ENCODE assay signal across 10 mouse cellular contexts in genomic region chr2:172958579-172958978, GRCm38 (mm10). TPM values are rescaled to one million over a fixed set of nuclear protein-coding genes. Genes with fewer than 3 reads are reported as not detected.
A peak's percentile ranks its signal among the peaks of the same experiment; 100 is the strongest.
DNase-seq lines count a peak whose midpoint lies in the region; ATAC-seq lines count a peak whose summit lies in the region.
"Had no signal": no experiment of that assay in that cellular context is flagged by ENCODE, and none has a peak within 500 bp of the region (broad histone marks: within the 10 kb centered on the region; RNA-seq: fewer than 3 reads in every experiment).

No protein-coding gene starts in this region.

- peak; percentile 77 for ATAC-seq in kidney, embryonic 16.5 days (ENCODE audit: low FRiP score, low TSS enrichment)
- ATAC-seq in embryonic facial prominence, embryonic 12.5 days (ENCODE audit: insufficient number of reproducible peaks, insufficient read depth, low FRiP score, low TSS enrichment), result no peak
- peak; percentile 50; the same call in 1 of the 2 replicates for ATAC-seq in hindbrain, embryonic 12.5 days (ENCODE audit: low FRiP score)
- ATAC-seq in midbrain, embryonic 15.5 days (replicated peaks), result 0 out of 2 replicates have a peak, but pooled peaks have one; percentile 50

- H3K36me3 ChIP-seq in kidney, embryonic 16.5 days (ENCODE audit: insufficient read depth, low read length), result 0 out of 2 replicates have a peak, but pooled peaks cover 3% of the 10 kb centered on the region
- no peaks in the 10 kb centered on the region for H3K36me3 ChIP-seq in embryonic facial prominence, embryonic 12.5 days
- H3K36me3 ChIP-seq in hindbrain, embryonic 12.5 days, result no peaks in the 10 kb centered on the region
- H3K36me3 ChIP-seq in midbrain, embryonic 15.5 days (replicated peaks), result no peaks in the 10 kb centered on the region
- H3K36me3 ChIP-seq: heart, embryonic 13.5 days had no signal

- H3K27me3 ChIP-seq in kidney, embryonic 16.5 days (ENCODE audit: insufficient read depth, low read length), result no peaks in the 10 kb centered on the region
- H3K27me3 ChIP-seq in embryonic facial prominence, embryonic 12.5 days, result no peaks in the 10 kb centered on the region
- H3K27me3 ChIP-seq in hindbrain, embryonic 12.5 days, result no peaks in the 10 kb centered on the region; the same call in 1 of the 2 replicates
- H3K27me3 ChIP-seq in midbrain, embryonic 15.5 days (replicated peaks), result no peaks in the 10 kb centered on the region

- H3K9ac ChIP-seq in kidney, embryonic 16.5 days (replicated peaks; ENCODE audit: low read length), result no peak overlapping the region; the same call in 1 of the 2 replicates
- H3K9ac ChIP-seq in embryonic facial prominence, embryonic 12.5 days, result no peak overlapping the region; the same call in 1 of the 2 replicates
- H3K9ac ChIP-seq in hindbrain, embryonic 12.5 days, result no peak overlapping the region
- H3K9ac ChIP-seq in midbrain, embryonic 15.5 days, result no peak overlapping the region
- H3K9ac ChIP-seq: heart, embryonic 13.5 days had no signal

- peaks cover 25% of the 10 kb centered on the region for H3K4me1 ChIP-seq in kidney, embryonic 16.5 days (ENCODE audit: insufficient read depth, low read length)
- H3K4me1 ChIP-seq in embryonic facial prominence, embryonic 12.5 days, result peaks cover 15% of the 10 kb centered on the region
- peaks cover 12% of the 10 kb centered on the region for H3K4me1 ChIP-seq in hindbrain, embryonic 12.5 days
- no peaks in the 10 kb centered on the region for H3K4me1 ChIP-seq in midbrain, embryonic 15.5 days

- no peak overlapping the region for H3K4me3 ChIP-seq in kidney, embryonic 16.5 days (ENCODE audit: low read length)
- H3K4me3 ChIP-seq in embryonic facial prominence, embryonic 12.5 days, result no peak overlapping the region
- no peak overlapping the region for H3K4me3 ChIP-seq in hindbrain, embryonic 12.5 days
- H3K4me3 ChIP-seq in midbrain, embryonic 15.5 days, result no peak overlapping the region
- H3K4me3 ChIP-seq: heart, embryonic 13.5 days had no signal

- no peak overlapping the region for H3K4me2 ChIP-seq in kidney, embryonic 16.5 days (replicated peaks; ENCODE audit: low read depth, low read length)
- H3K4me2 ChIP-seq in embryonic facial prominence, embryonic 12.5 days (replicated peaks), result no peak overlapping the region
- H3K4me2 ChIP-seq in hindbrain, embryonic 12.5 days (replicated peaks), result no peak overlapping the region
- H3K4me2 ChIP-seq in midbrain, embryonic 15.5 days, result no peak overlapping the region
- H3K4me2 ChIP-seq: heart, embryonic 13.5 days had no signal

- H3K9me3 ChIP-seq in kidney, embryonic 16.5 days (ENCODE audit: low read length), result peaks cover 15% of the 10 kb centered on the region
- peaks cover 6% of the 10 kb centered on the region; the same call in 1 of the 2 replicates for H3K9me3 ChIP-seq in embryonic facial prominence, embryonic 12.5 days
- peaks cover 18% of the 10 kb centered on the region for H3K9me3 ChIP-seq in hindbrain, embryonic 12.5 days (replicated peaks)
- no peaks in the 10 kb centered on the region for H3K9me3 ChIP-seq in midbrain, embryonic 15.5 days

- H3K27ac ChIP-seq in kidney, embryonic 16.5 days (ENCODE audit: low read length), result peak overlapping the region; percentile 68
- H3K27ac ChIP-seq in embryonic facial prominence, embryonic 12.5 days, result peak overlapping the region; percentile 64
- peak overlapping the region; percentile 49; the same call in 1 of the 2 replicates for H3K27ac ChIP-seq in hindbrain, embryonic 12.5 days
- H3K27ac ChIP-seq in midbrain, embryonic 15.5 days, result no peak overlapping the region
- H3K27ac ChIP-seq: heart, embryonic 13.5 days had no signal

- DNase-seq in kidney, postnatal 36 days, result no peak
- DNase-seq in thymus, postnatal 0 days (ENCODE audit: low spot score), result no peak
- no peak for DNase-seq in spleen, postnatal 36 days (ENCODE audit: low spot score in 2 of 2)
- DNase-seq: cerebellum, postnatal 36 days; spleen, adult 18-20 months had no signal

- 11% methylated on average over 5 of the region's 5 CpGs for WGBS in kidney, embryonic 16.5 days
- WGBS in embryonic facial prominence, embryonic 12.5 days, result 18% methylated on average over 5 of the region's 5 CpGs
- WGBS in hindbrain, embryonic 12.5 days, result 3% methylated on average over 5 of the region's 5 CpGs
- WGBS in midbrain, embryonic 15.5 days, result 3% methylated on average over 5 of the region's 5 CpGs

RNA-seq across cellular contexts. Expression of gene Bmp7, which starts 18.5 kb away (rescaled TPM):
- 39.8 and 49.7 TPM in 2 replicates for polyA plus RNA-seq in kidney, embryonic 16.5 days (2015; fragmentation: Nextera tagmentation; extraction: Ambion mirVana)
- polyA plus RNA-seq in embryonic facial prominence, embryonic 12.5 days (2016; fragmentation: Nextera tagmentation; extraction: Ambion mirVana), result 28.4 and 30.1 TPM in 2 replicates
- 18.3 and 19.0 TPM in 2 replicates for polyA plus RNA-seq in hindbrain, embryonic 12.5 days (2016; fragmentation: Nextera tagmentation; extraction: Ambion mirVana)
- 14.3 and 17.2 TPM in 2 replicates for polyA plus RNA-seq in midbrain, embryonic 15.5 days (2015; fragmentation: Nextera tagmentation; extraction: Ambion mirVana)
- 7.7 and 8.1 TPM in 2 replicates for polyA plus RNA-seq in thymus, postnatal 0 days (2015; fragmentation: Nextera tagmentation; extraction: Ambion mirVana)

RNA-seq across cellular contexts. Expression of gene Spo11, which starts 18.9 kb away (rescaled TPM):
- polyA plus RNA-seq in kidney, embryonic 16.5 days (2015; fragmentation: Nextera tagmentation; extraction: Ambion mirVana), result 0.05 and 0.23 TPM in 2 replicates
- polyA plus RNA-seq in embryonic facial prominence, embryonic 12.5 days (2016; fragmentation: Nextera tagmentation; extraction: Ambion mirVana), result 1.2 and 2.9 TPM in 2 replicates
- 0.50 and 0.93 TPM in 2 replicates for polyA plus RNA-seq in hindbrain, embryonic 12.5 days (2016; fragmentation: Nextera tagmentation; extraction: Ambion mirVana)
- 1.4 TPM in 2 replicates for polyA plus RNA-seq in midbrain, embryonic 15.5 days (2015; fragmentation: Nextera tagmentation; extraction: Ambion mirVana)
- polyA plus RNA-seq in thymus, postnatal 0 days (2015; fragmentation: Nextera tagmentation; extraction: Ambion mirVana), result 66.2 and 75.4 TPM in 2 replicates

RNA-seq across cellular contexts. Expression of gene Rae1, which starts 41.3 kb away (rescaled TPM):
- polyA plus RNA-seq in kidney, embryonic 16.5 days (2015; fragmentation: Nextera tagmentation; extraction: Ambion mirVana), result 143 and 146 TPM in 2 replicates
- polyA plus RNA-seq in embryonic facial prominence, embryonic 12.5 days (2016; fragmentation: Nextera tagmentation; extraction: Ambion mirVana), result 150 and 155 TPM in 2 replicates
- 111 and 126 TPM in 2 replicates for polyA plus RNA-seq in hindbrain, embryonic 12.5 days (2016; fragmentation: Nextera tagmentation; extraction: Ambion mirVana)
- polyA plus RNA-seq in midbrain, embryonic 15.5 days (2015; fragmentation: Nextera tagmentation; extraction: Ambion mirVana), result 118 and 126 TPM in 2 replicates
- 138 and 142 TPM in 2 replicates for polyA plus RNA-seq in thymus, postnatal 0 days (2015; fragmentation: Nextera tagmentation; extraction: Ambion mirVana)

Comparison
In these comparisons a context has a peak if more than half of its experiments do, and no peak if none do; other contexts are left out.
1. RNA of gene Spo11, which starts 18.9 kb away (polyA plus RNA-seq): 66.2 to 75.4 TPM in thymus, postnatal 0 days; 1.4 TPM in midbrain, embryonic 15.5 days, 1.2 to 2.9 TPM in embryonic facial prominence, embryonic 12.5 days, 0.50 to 0.93 TPM in hindbrain, embryonic 12.5 days and 0.05 to 0.23 TPM in kidney, embryonic 16.5 days; every median in the first group is over 10 times any median in the second.